Mouse (Mus musculus) E14TG2a.4 (cell line): ENCODE measurements around the gene C8b.

Source experiments
- H3K27me3 ChIP-seq: 2 replicates; pipeline ENCODE4 v1.6.1; 2014; ENCODE audit warnings: low read length, control low read depth; ENCODE audit not compliant: insufficient read depth
- H3K36me3 ChIP-seq: 2 replicates; pipeline ENCODE4 v1.6.1; 2014; ENCODE audit warnings: low read length, control low read depth; ENCODE audit not compliant: insufficient read depth
- H3K4me1 ChIP-seq: replicated peaks from 2 replicates; pipeline ENCODE4 v1.6.1; 2014; ENCODE audit warnings: low read depth, low read length, control low read depth
- H3K4me3 ChIP-seq: replicated peaks from 2 replicates; pipeline ENCODE4 v1.5.1; 2014; ENCODE audit warnings: mild to moderate bottlenecking, low read length
- H3K9me3 ChIP-seq: 2 replicates; pipeline ENCODE4 v1.6.1; 2014; ENCODE audit warnings: low read length, control low read depth
- CTCF ChIP-seq: conservative IDR thresholded peaks from 2 replicates; pipeline ENCODE4 v1.5.1; 2014; ENCODE audit warnings: low read length
- NANOG ChIP-seq: IDR thresholded peaks from 2 replicates; pipeline ENCODE4 v1.6.1; 2014; ENCODE audit warnings: borderline replicate concordance, low read length, mixed read lengths
- POU5F1 ChIP-seq: IDR thresholded peaks from 2 replicates; pipeline ENCODE4 v1.6.1; 2014; ENCODE audit warnings: low read length, borderline replicate concordance

The C8b gene

GRCm38 (mm10) chr4:104792111-104792510 is 26.0 kb downstream of the C8b start:
- no peaks in the 10 kb centered on the region for H3K36me3 ChIP-seq
- TF ChIP-seq POU5F1 (no peak), NANOG (no peak), CTCF (no peak)
- no peaks in the 10 kb centered on the region for H3K9me3 ChIP-seq
- H3K4me3 ChIP-seq, result no peak overlapping the region
- H3K27me3 ChIP-seq, result no peaks in the 10 kb centered on the region
- H3K4me1 ChIP-seq, result no peaks in the 10 kb centered on the region

- peaks cover 45% of the 10 kb centered on the region for H3K4me1 ChIP-seq
- H3K36me3 ChIP-seq, result no peaks in the 10 kb centered on the region
- H3K4me3 ChIP-seq, result peak overlapping the region; percentile 51
- TF ChIP-seq POU5F1 (no peak), CTCF (no peak), NANOG (no peak)
- peaks cover 5% of the 10 kb centered on the region; the same call in 1 of the 2 replicates for H3K27me3 ChIP-seq
- H3K9me3 ChIP-seq, result no peaks in the 10 kb centered on the region
These were observed 32.8 kb downstream of the C8b start for GRCm38 (mm10) chr4:104798951-104799350.

- Histone ChIP-seq H3K4me1 (peaks cover 57% of the 10 kb centered on the region), H3K9me3 (no peaks in the 10 kb centered on the region), H3K36me3 (no peaks in the 10 kb centered on the region), H3K4me3 (no peak overlapping the region; the same call in 1 of the 2 replicates), H3K27me3 (peaks cover 5% of the 10 kb centered on the region; the same call in 1 of the 2 replicates)
- TF ChIP-seq NANOG, result no peak
- no peak for TF ChIP-seq CTCF
- TF ChIP-seq POU5F1, result no peak
These were observed 35.5 kb downstream of the C8b start for GRCm38 (mm10) chr4:104801625-104802024.

GRCm38 (mm10) chr4:104804100-104804499 is 38.0 kb downstream of the C8b start:
- no peaks in the 10 kb centered on the region for H3K9me3 ChIP-seq
- H3K4me3 ChIP-seq, result no peak overlapping the region
- TF ChIP-seq CTCF (no peak), NANOG (no peak), POU5F1 (no peak)
- H3K4me1 ChIP-seq, result peaks cover 45% of the 10 kb centered on the region
- no peaks in the 10 kb centered on the region for H3K36me3 ChIP-seq
- peaks cover 5% of the 10 kb centered on the region; the same call in 1 of the 2 replicates for H3K27me3 ChIP-seq

- TF ChIP-seq POU5F1 (no peak), CTCF (no peak), NANOG (no peak)
- Histone ChIP-seq H3K9me3 (no peaks in the 10 kb centered on the region), H3K36me3 (no peaks in the 10 kb centered on the region), H3K4me3 (no peak overlapping the region), H3K27me3 (no peaks in the 10 kb centered on the region), H3K4me1 (peaks cover 33% of the 10 kb centered on the region)
These were observed 39.5 kb downstream of the C8b start for GRCm38 (mm10) chr4:104805414-104806257.

GRCm38 (mm10) chr4:104810710-104811286 is 44.7 kb downstream of the C8b start:
- TF ChIP-seq CTCF (no peak), POU5F1 (no peak), NANOG (no peak)

GRCm38 (mm10) chr4:104813617-104814016 is 47.5 kb downstream of the C8b start:
- H3K36me3 ChIP-seq, result no peaks in the 10 kb centered on the region
- H3K4me1 ChIP-seq, result peaks cover 61% of the 10 kb centered on the region
- H3K4me3 ChIP-seq, result no peak overlapping the region

More at GRCm38 (mm10) chr4:104810710-104811286, 44.7 kb downstream of the C8b start:
- H3K4me3 ChIP-seq, result no peak overlapping the region
- no peaks in the 10 kb centered on the region for H3K9me3 ChIP-seq
- H3K4me1 ChIP-seq, result peaks cover 52% of the 10 kb centered on the region
- no peaks in the 10 kb centered on the region for H3K36me3 ChIP-seq
- no peaks in the 10 kb centered on the region for H3K27me3 ChIP-seq

GRCm38 (mm10) chr4:104816519-104817232 is 50.6 kb downstream of the C8b start:
- peaks cover 54% of the 10 kb centered on the region for H3K4me1 ChIP-seq
- peaks cover 6% of the 10 kb centered on the region; the same call in 1 of the 2 replicates for H3K27me3 ChIP-seq
- H3K36me3 ChIP-seq, result no peaks in the 10 kb centered on the region
- no peaks in the 10 kb centered on the region for H3K9me3 ChIP-seq
- H3K4me3 ChIP-seq, result no peak overlapping the region
- TF ChIP-seq CTCF (no peak), NANOG (no peak), POU5F1 (no peak)

More at GRCm38 (mm10) chr4:104813617-104814016, 47.5 kb downstream of the C8b start:
- no peak for TF ChIP-seq NANOG
- TF ChIP-seq POU5F1, result no peak
- TF ChIP-seq CTCF, result no peak
- Histone ChIP-seq H3K9me3 (no peaks in the 10 kb centered on the region), H3K27me3 (peaks cover 6% of the 10 kb centered on the region; the same call in 1 of the 2 replicates)
